Mouse (Mus musculus): ENCODE results near the gene Lgr4. TPM values are rescaled to one million over a fixed set of nuclear protein-coding genes. Genes with fewer than 3 reads are reported as not detected.

The Lgr4 gene
- polyA plus RNA-seq, 2 experiments, result 3.0 to 3.9 TPM

- Histone ChIP-seq H3K9me3 (ENCODE audit: control insufficient read depth, low read length) (no peaks in the 10 kb centered on the region), H3K4me1 (replicated peaks; ENCODE audit: control insufficient read depth in 2 of 2, insufficient read depth in 2 of 2, low read length in 1 of 2) (peaks cover 20 to 28% of the 10 kb centered on the region in 2 experiments), H3K27me3 (ENCODE audit: control insufficient read depth, insufficient read depth, low read length) (no peaks in the 10 kb centered on the region), H3K4me2 (ENCODE audit: low read depth) (peak overlapping the region; percentile 97), H3K27ac (no peak overlapping the region), H3K9ac (replicated peaks) (no peak overlapping the region), H3K36me3 (replicated peaks; ENCODE audit: control insufficient read depth, insufficient read depth, low read depth) (no peaks in the 10 kb centered on the region), H3K4me3 (ENCODE audit: insufficient read depth in 1 of 2, low read depth in 2 of 2, low read length in 2 of 2) (no peak overlapping the region)
- no peak for TF ChIP-seq CTCF (IDR thresholded peaks at IDR 0.05; ENCODE audit: low read depth)
- TF ChIP-seq EP300 (IDR thresholded peaks at IDR 0.05; ENCODE audit: low read depth), result no peak
- DNase-seq (ENCODE audit: low read depth in 3 of 3, low spot score in 3 of 3) (no peak), ATAC-seq (ENCODE audit: insufficient read depth) (no peak)
- 78% methylated on average over 7 of the region's 7 CpGs for WGBS (ENCODE audit: insufficient replicate concordance)
These were observed 3.0 kb downstream of the Lgr4 start for GRCm38 (mm10) chr2:109920471-109920870.

GRCm38 (mm10) chr2:109921298-109922035, 4.0 kb downstream of the Lgr4 start:
- Histone ChIP-seq H3K27me3 (ENCODE audit: control insufficient read depth, insufficient read depth, low read length) (no peaks in the 10 kb centered on the region), H3K27ac (no peak overlapping the region), H3K9ac (replicated peaks) (no peak overlapping the region), H3K4me3 (ENCODE audit: insufficient read depth in 1 of 2, low read depth in 2 of 2, low read length in 2 of 2) (no peak overlapping the region), H3K36me3 (replicated peaks; ENCODE audit: control insufficient read depth, insufficient read depth, low read depth) (no peaks in the 10 kb centered on the region), H3K4me1 (replicated peaks; ENCODE audit: control insufficient read depth in 2 of 2, insufficient read depth in 2 of 2, low read length in 1 of 2) (peaks cover 20 to 28% of the 10 kb centered on the region in 2 experiments), H3K9me3 (ENCODE audit: control insufficient read depth, low read length) (no peaks in the 10 kb centered on the region), H3K4me2 (ENCODE audit: low read depth) (no peak overlapping the region)
- 63% methylated on average over 8 of the region's 8 CpGs for WGBS (ENCODE audit: insufficient replicate concordance)
- ATAC-seq (ENCODE audit: insufficient read depth) (no peak), DNase-seq (ENCODE audit: low read depth in 3 of 3, low spot score in 3 of 3) (no peak)
- no peak for TF ChIP-seq CTCF (IDR thresholded peaks at IDR 0.05; ENCODE audit: low read depth)
- TF ChIP-seq EP300 (IDR thresholded peaks at IDR 0.05; ENCODE audit: low read depth), result no peak

- no peak overlapping the region for H3K9ac ChIP-seq (replicated peaks)
- H3K27ac ChIP-seq, result no peak overlapping the region
- no peak for ATAC-seq (ENCODE audit: insufficient read depth)
- no peak for TF ChIP-seq CTCF (IDR thresholded peaks at IDR 0.05; ENCODE audit: low read depth)
- no peak for TF ChIP-seq EP300 (IDR thresholded peaks at IDR 0.05; ENCODE audit: low read depth)
- no peaks in the 10 kb centered on the region for H3K9me3 ChIP-seq (ENCODE audit: control insufficient read depth, low read length)
- peaks cover 20 to 25% of the 10 kb centered on the region in 2 experiments for H3K4me1 ChIP-seq (replicated peaks; ENCODE audit: control insufficient read depth in 2 of 2, insufficient read depth in 2 of 2, low read length in 1 of 2)
- no peak overlapping the region for H3K4me3 ChIP-seq (ENCODE audit: insufficient read depth in 1 of 2, low read depth in 2 of 2, low read length in 2 of 2)
- 66% methylated on average over 3 of the region's 3 CpGs for WGBS (ENCODE audit: insufficient replicate concordance)
- no peaks in the 10 kb centered on the region for H3K27me3 ChIP-seq (ENCODE audit: control insufficient read depth, insufficient read depth, low read length)
- DNase-seq (ENCODE audit: low read depth in 3 of 3, low spot score in 3 of 3), result no peak
- H3K4me2 ChIP-seq (ENCODE audit: low read depth), result no peak overlapping the region
- no peaks in the 10 kb centered on the region for H3K36me3 ChIP-seq (replicated peaks; ENCODE audit: control insufficient read depth, insufficient read depth, low read depth)
These were observed 4.9 kb downstream of the Lgr4 start for GRCm38 (mm10) chr2:109922306-109922705.

- peaks cover 20 to 25% of the 10 kb centered on the region in 2 experiments for H3K4me1 ChIP-seq (replicated peaks; ENCODE audit: control insufficient read depth in 2 of 2, insufficient read depth in 2 of 2, low read length in 1 of 2)
- TF ChIP-seq CTCF (IDR thresholded peaks at IDR 0.05; ENCODE audit: low read depth) (no peak), EP300 (IDR thresholded peaks at IDR 0.05; ENCODE audit: low read depth) (no peak)
- no peak overlapping the region for H3K4me3 ChIP-seq (ENCODE audit: insufficient read depth in 1 of 2, low read depth in 2 of 2, low read length in 2 of 2)
- ATAC-seq (ENCODE audit: insufficient read depth) (no peak), DNase-seq (ENCODE audit: low read depth in 3 of 3, low spot score in 3 of 3) (no peak)
- no peaks in the 10 kb centered on the region for H3K36me3 ChIP-seq (replicated peaks; ENCODE audit: control insufficient read depth, insufficient read depth, low read depth)
- no peak overlapping the region for H3K9ac ChIP-seq (replicated peaks)
- H3K9me3 ChIP-seq (ENCODE audit: control insufficient read depth, low read length), result no peaks in the 10 kb centered on the region
- H3K27ac ChIP-seq, result no peak overlapping the region
- WGBS (ENCODE audit: insufficient replicate concordance), result 64% methylated on average over 3 of the region's 3 CpGs
- no peaks in the 10 kb centered on the region for H3K27me3 ChIP-seq (ENCODE audit: control insufficient read depth, insufficient read depth, low read length)
- H3K4me2 ChIP-seq (ENCODE audit: low read depth), result no peak overlapping the region
These were observed 5.6 kb downstream of the Lgr4 start for GRCm38 (mm10) chr2:109923031-109923430.

- no peak for TF ChIP-seq CTCF (IDR thresholded peaks at IDR 0.05; ENCODE audit: low read depth)
- no peak for TF ChIP-seq EP300 (IDR thresholded peaks at IDR 0.05; ENCODE audit: low read depth)
- Histone ChIP-seq H3K9ac (replicated peaks) (no peak overlapping the region), H3K27me3 (ENCODE audit: control insufficient read depth, insufficient read depth, low read length) (no peaks in the 10 kb centered on the region), H3K4me3 (ENCODE audit: insufficient read depth in 1 of 2, low read depth in 2 of 2, low read length in 2 of 2) (no peak overlapping the region), H3K9me3 (ENCODE audit: control insufficient read depth, low read length) (no peaks in the 10 kb centered on the region), H3K27ac (no peak overlapping the region), H3K36me3 (replicated peaks; ENCODE audit: control insufficient read depth, insufficient read depth, low read depth) (no peaks in the 10 kb centered on the region), H3K4me1 (replicated peaks; ENCODE audit: control insufficient read depth in 2 of 2, insufficient read depth in 2 of 2, low read length in 1 of 2) (peaks cover 17 to 21% of the 10 kb centered on the region in 2 experiments), H3K4me2 (ENCODE audit: low read depth) (no peak overlapping the region)
- ATAC-seq (ENCODE audit: insufficient read depth) (no peak), DNase-seq (ENCODE audit: low read depth in 3 of 3, low spot score in 3 of 3) (no peak)
- 74% methylated on average over 3 of the region's 3 CpGs for WGBS (ENCODE audit: insufficient replicate concordance)
These were observed 6.5 kb downstream of the Lgr4 start for GRCm38 (mm10) chr2:109923945-109924344.
